Mouse (Mus musculus) ES-Bruce4 (cell line): ENCODE measurements around the gene C530008M17Rik. TPM values are rescaled to one million over a fixed set of nuclear protein-coding genes. Genes with fewer than 3 reads are reported as not detected.

Source experiments
- H3K27ac ChIP-seq: 2 replicates; pipeline ENCODE4 v1.5.1; 2012; ENCODE audit warnings: low read length, inconsistent platforms; ENCODE audit not compliant: insufficient read depth
- H3K27me3 ChIP-seq: 2 replicates; pipeline ENCODE4 v1.6.1; 2012; ENCODE audit warnings: mild to moderate bottlenecking, low read length, inconsistent platforms; ENCODE audit not compliant: control insufficient read depth, poor library complexity, insufficient read depth, severe bottlenecking
- H3K36me3 ChIP-seq: 2 replicates; pipeline ENCODE4 v1.6.1; 2012; ENCODE audit warnings: inconsistent platforms, mild to moderate bottlenecking, low read length, moderate library complexity; ENCODE audit not compliant: control insufficient read depth, poor library complexity, insufficient read depth, severe bottlenecking
- H3K4me1 ChIP-seq: one replicate; pipeline ENCODE4 v1.8.1; 2011; ENCODE audit warnings: low read length; ENCODE audit not compliant: control insufficient read depth, insufficient read depth
- H3K4me3 ChIP-seq: 2 replicates; pipeline ENCODE4 v1.5.1; 2011; ENCODE audit warnings: low read depth, mild to moderate bottlenecking, low read length
- H3K9ac ChIP-seq: 2 replicates; pipeline ENCODE4 v1.6.1; 2012; ENCODE audit warnings: low read depth, mild to moderate bottlenecking, inconsistent platforms; ENCODE audit not compliant: poor library complexity, severe bottlenecking
- H3K9me3 ChIP-seq: replicated peaks from 2 replicates; pipeline ENCODE4 v1.6.1; 2012; ENCODE audit warnings: mild to moderate bottlenecking, low read length, inconsistent platforms; ENCODE audit not compliant: control insufficient read depth, poor library complexity, insufficient read depth, severe bottlenecking
- CTCF ChIP-seq: IDR thresholded peaks from one replicate; pipeline ENCODE4 v1.8.1; 2011; ENCODE audit warnings: low read depth, low read length
- EP300 ChIP-seq: IDR thresholded peaks from 2 replicates; pipeline ENCODE4 v1.6.1; 2011; ENCODE audit warnings: low read depth, low read length; ENCODE audit not compliant: insufficient read depth
- POLR2A ChIP-seq: IDR thresholded peaks from one replicate; pipeline ENCODE4 v1.8.1; 2011; ENCODE audit warnings: low read length; ENCODE audit not compliant: insufficient read depth
- polyA plus RNA-seq: library from polyadenylated mRNA; stranded (reverse); fragments of >200 nt; gene quantifications from 2 replicates; pipeline ENCODE4 v1.2.4, GENCODE M21; 2011; ENCODE audit warnings: low read depth; ENCODE audit not compliant: missing spikeins, insufficient read depth, insufficient read length

C530008M17Rik gene
- polyA plus RNA-seq, 1 experiment: 5.1 TPM

DNA sequence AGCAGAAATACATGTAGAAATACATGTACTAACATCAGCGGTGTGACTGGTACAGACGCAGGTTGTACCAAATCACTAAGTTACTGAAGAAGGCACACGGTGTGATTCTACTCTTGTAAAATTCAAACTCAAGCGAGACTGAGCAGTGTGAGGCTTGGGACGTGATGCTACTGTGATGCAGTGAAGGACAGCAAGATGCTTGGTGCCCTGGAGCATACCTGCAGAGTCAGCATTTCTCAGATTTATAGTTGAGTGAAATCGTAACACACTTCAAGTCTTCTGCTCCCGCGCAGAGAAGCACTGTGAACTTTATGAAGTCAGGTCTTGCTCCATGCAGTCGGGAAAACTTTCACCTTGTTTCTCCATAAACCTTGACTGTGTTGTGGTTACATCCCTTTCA lies 32.6 kb upstream of the C530008M17Rik start:
- H3K27ac ChIP-seq: no peak overlapping the region
- H3K36me3 ChIP-seq: no peaks in the 10 kb centered on the region
- no peaks in the 10 kb centered on the region for H3K27me3 ChIP-seq
- no peak for TF ChIP-seq POLR2A
- TF ChIP-seq CTCF: no peak
- no peak for TF ChIP-seq EP300
- H3K4me1 ChIP-seq: no peaks in the 10 kb centered on the region
- H3K9me3 ChIP-seq: no peaks in the 10 kb centered on the region
- H3K9ac ChIP-seq: no peak overlapping the region
- H3K4me3 ChIP-seq: no peak overlapping the region

DNA sequence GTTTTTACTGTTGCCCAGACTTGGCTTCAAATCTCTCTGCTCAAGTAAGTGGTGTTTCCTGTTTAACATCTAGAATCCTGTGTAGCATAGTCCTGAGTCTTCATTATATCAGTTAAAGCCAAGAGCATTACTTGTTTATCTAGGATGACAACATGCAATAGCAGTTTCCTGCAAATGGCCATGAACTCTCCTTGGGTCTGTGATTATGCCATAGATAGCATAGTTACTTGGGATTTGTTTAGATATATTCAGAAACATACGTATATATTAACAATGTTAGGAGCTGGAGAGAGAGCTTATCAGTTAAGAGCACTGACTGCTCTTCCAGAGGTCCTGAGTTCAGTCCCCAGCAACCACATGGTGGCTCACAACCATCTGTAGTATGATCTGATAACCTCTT lies 28.5 kb upstream of the C530008M17Rik start:
- Histone ChIP-seq H3K4me1 (no peaks in the 10 kb centered on the region), H3K9ac (no peak overlapping the region), H3K4me3 (no peak overlapping the region), H3K36me3 (no peaks in the 10 kb centered on the region), H3K27me3 (no peaks in the 10 kb centered on the region), H3K9me3 (no peaks in the 10 kb centered on the region), H3K27ac (no peak overlapping the region)
- TF ChIP-seq EP300 (no peak), CTCF (no peak), POLR2A (no peak)

DNA sequence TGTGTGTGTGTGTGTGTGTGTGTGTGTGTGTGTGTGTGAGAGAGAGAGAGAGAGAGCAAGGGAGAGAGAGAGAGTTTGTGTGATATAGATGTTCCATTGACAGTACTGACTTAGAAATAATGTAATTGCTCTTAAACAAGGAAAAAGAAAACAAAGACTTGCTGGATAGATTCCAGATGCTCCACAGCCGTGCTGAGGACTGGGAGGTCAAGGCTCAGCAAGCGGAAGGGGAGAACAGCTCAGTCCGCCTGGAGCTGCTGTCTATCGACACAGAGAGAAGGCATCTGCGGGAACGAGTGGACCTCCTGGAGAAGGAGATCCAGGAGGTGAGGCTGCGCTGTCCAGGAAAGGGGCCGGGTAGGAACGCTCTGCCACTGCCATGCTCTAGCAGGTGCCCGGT lies 22.3 kb upstream of the C530008M17Rik start:
- Histone ChIP-seq H3K4me3 (no peak overlapping the region), H3K27ac (no peak overlapping the region), H3K36me3 (no peaks in the 10 kb centered on the region), H3K9me3 (no peaks in the 10 kb centered on the region), H3K4me1 (no peaks in the 10 kb centered on the region), H3K9ac (no peak overlapping the region), H3K27me3 (no peaks in the 10 kb centered on the region)
- TF ChIP-seq POLR2A (no peak), EP300 (no peak), CTCF (no peak)

DNA sequence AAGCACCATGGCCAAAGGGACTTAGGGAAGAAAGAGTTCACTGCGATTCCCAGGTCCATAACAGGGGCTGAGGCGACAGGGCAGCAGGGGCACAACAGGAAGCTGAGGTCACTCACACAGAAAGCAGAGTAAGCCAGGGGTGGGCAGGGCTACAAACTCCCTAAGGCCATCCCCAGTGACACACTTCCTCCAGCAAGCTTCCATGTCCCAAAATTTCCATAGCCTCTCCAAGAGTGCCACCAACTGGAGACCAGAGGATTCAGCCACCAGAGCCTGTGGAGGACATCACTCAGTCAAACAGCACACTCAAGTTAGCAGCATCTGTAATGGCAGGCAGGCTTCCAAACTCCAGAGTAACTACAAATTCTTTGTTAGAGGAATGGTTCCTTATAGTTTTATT lies 20.7 kb upstream of the C530008M17Rik start:
- TF ChIP-seq CTCF (no peak), EP300 (no peak), POLR2A (no peak)
- H3K4me1 ChIP-seq: no peaks in the 10 kb centered on the region
- no peak overlapping the region for H3K4me3 ChIP-seq
- no peaks in the 10 kb centered on the region for H3K27me3 ChIP-seq
- no peaks in the 10 kb centered on the region for H3K36me3 ChIP-seq
- H3K27ac ChIP-seq: no peak overlapping the region
- no peak overlapping the region for H3K9ac ChIP-seq
- no peaks in the 10 kb centered on the region for H3K9me3 ChIP-seq

DNA sequence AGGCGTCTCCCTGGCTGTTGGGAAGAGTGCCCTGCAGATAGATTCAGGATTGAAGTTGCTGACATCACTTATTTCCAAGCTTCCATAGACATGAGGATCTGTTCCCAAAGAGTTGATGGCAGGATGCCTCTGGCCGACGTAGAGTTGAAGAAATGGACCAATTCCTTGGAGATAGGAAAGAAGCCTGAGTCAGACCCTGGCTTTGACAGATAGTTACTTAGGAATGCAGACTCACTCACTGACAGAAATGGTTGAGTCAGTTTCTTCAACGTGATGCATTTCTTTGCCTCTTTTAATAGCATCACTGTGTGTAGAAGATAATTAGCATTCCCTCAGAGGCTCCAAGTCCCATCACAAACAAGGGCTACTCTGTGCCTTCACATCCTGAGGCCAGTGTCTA lies 14.2 kb upstream of the C530008M17Rik start:
- no peak overlapping the region for H3K4me3 ChIP-seq
- H3K9me3 ChIP-seq: no peaks in the 10 kb centered on the region
- no peak overlapping the region for H3K27ac ChIP-seq
- no peaks in the 10 kb centered on the region for H3K27me3 ChIP-seq
- no peak overlapping the region for H3K9ac ChIP-seq
- H3K36me3 ChIP-seq: no peaks in the 10 kb centered on the region
- no peak for TF ChIP-seq EP300
- no peak for TF ChIP-seq CTCF
- no peak for TF ChIP-seq POLR2A
- no peaks in the 10 kb centered on the region for H3K4me1 ChIP-seq

DNA sequence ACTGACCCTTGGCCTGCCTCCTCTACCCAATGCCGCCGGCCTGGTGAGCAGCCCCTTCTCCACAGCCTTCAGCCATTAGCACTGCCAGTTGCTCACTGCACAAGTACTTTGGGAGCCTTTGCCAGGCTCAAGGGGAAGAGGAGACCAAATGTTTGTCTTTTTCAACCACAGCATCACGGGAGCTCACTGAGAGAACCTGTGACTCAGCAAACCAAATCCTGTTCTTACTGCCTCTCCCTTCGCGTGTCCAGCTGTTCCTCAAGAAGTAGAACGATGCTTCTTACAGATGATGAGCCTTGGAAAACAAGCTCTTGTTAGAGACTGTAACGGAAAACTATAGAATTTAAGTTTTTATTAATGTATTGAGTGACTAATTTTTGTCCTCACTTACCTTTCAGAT lies 12.1 kb upstream of the C530008M17Rik start:
- no peak overlapping the region for H3K27ac ChIP-seq
- no peaks in the 10 kb centered on the region for H3K27me3 ChIP-seq
- TF ChIP-seq EP300 (no peak), CTCF (no peak), POLR2A (no peak)
- no peaks in the 10 kb centered on the region for H3K36me3 ChIP-seq
- no peaks in the 10 kb centered on the region for H3K9me3 ChIP-seq
- H3K4me1 ChIP-seq: no peaks in the 10 kb centered on the region
- no peak overlapping the region for H3K9ac ChIP-seq
- H3K4me3 ChIP-seq: no peak overlapping the region
